Mouse (Mus musculus) large intestine, adult 2 months (tissue): ENCODE results near the gene Ctdnep1. TPM values are rescaled to one million over a fixed set of nuclear protein-coding genes. Genes with fewer than 3 reads are reported as not detected.

ENCODE experiments used
- DNase-seq: peaks from one replicate; pipeline ENCODE4 v3.0.0-alpha.2; 2012; ENCODE audit warnings: low read depth, low spot score
- WGBS: fragments of 180-500 bp; shearing (Covaris S2); methylation state at CpG from one replicate; pipeline ENCODE4 v1.1.7; 2018; 5-methylcytosine and 5-hydroxymethylcytosine counted together
- polyA plus RNA-seq: library from polyadenylated mRNA; depleted of rRNA; stranded (reverse); fragments of >200 nt; gene quantifications from 2 replicates; pipeline ENCODE4 v1.2.3, GENCODE M21; 2012; rRNA removed

The Ctdnep1 gene
- polyA plus RNA-seq, 1 experiment, result 154 TPM

DNA sequence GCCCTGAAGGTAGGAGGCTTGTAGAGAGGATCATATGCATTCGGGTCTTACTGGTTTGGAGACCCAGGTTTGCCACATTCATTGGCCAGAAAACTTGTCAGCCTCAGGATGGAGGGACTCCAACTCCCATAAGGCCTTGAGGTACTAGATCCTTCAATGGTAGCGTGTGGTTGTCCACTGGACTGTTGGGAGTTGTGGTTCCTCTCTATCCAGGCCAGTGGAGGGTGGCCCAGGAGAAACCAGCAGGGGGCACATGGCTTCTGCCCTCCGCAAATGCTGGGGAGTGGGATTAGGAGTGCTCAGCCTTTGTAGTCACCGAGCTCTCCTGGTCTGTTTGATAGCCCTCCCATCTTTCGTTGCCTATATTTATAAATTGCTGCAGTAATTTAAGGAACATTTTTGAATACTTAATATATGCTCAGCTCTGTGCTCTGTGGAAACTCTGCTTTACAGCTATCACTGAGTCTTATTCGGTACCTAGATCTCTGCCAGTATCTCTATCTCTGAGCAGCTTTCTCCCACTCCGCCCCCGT is 39.8 kb downstream of the Ctdnep1 start:
- WGBS, result 1% methylated on average over 8 of the region's 8 CpGs
- peak; percentile 60 for DNase-seq

GRCm38 (mm10) chr11:70021264-70022132 is 40.5 kb downstream of the Ctdnep1 start:
- DNase-seq, result peak; percentile 73
- 1% methylated on average over 40 of the region's 40 CpGs for WGBS

- DNase-seq, result no peak
- 12% methylated on average over 23 of the region's 29 CpGs for WGBS
These were observed 42.7 kb downstream of the Ctdnep1 start for GRCm38 (mm10) chr11:70023481-70024150.

DNA sequence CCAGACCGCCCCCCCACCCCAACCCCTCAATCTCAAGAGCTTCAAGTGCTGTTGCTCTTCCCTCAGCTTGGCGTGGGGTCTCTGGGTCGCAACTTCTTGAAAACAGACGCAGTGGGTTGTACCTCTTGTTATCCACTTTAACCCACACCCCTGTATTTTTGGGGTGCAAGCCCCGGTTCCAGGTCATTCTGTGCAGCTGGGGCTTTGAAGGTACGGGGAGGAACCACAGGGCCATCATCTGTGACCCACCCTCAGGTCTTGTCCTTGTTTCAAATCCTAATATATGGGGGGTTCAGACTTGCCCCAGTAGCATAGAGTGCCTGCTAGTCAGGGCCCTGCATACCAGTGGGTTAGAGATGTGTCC is 43.2 kb downstream of the Ctdnep1 start:
- DNase-seq, result no peak
- 23% methylated on average over 6 of the region's 6 CpGs for WGBS

GRCm38 (mm10) chr11:70026689-70027088 is 45.7 kb downstream of the Ctdnep1 start:
- 12% methylated on average over 19 of the region's 19 CpGs for whole genome bisulfite sequencing

DNA sequence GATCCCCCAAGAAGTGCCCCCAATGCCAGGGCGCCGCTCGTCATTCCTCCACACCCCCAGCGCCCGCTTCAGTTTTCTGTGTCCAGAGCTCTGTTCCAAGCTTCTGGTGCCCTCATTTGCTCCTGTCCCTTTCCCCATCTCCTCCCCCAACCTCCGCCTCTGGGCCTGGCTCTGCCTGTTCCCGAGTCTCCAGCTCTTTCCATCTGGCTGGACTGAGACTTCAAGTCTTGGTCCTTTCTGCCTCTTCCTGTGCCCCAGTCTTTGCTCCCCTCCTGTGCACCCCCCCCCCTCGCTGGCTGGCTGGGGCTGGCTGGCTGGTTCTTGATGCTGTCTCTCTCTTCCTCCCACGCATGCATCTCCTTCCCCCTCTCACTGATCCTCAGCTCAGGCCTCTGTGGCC is 46.4 kb downstream of the Ctdnep1 start:
- DNase-seq, result no peak
- WGBS, result 41% methylated on average over 9 of the region's 9 CpGs

More at GRCm38 (mm10) chr11:70026689-70027088, 45.7 kb downstream of the Ctdnep1 start:
- no peak for DNase-seq

DNA sequence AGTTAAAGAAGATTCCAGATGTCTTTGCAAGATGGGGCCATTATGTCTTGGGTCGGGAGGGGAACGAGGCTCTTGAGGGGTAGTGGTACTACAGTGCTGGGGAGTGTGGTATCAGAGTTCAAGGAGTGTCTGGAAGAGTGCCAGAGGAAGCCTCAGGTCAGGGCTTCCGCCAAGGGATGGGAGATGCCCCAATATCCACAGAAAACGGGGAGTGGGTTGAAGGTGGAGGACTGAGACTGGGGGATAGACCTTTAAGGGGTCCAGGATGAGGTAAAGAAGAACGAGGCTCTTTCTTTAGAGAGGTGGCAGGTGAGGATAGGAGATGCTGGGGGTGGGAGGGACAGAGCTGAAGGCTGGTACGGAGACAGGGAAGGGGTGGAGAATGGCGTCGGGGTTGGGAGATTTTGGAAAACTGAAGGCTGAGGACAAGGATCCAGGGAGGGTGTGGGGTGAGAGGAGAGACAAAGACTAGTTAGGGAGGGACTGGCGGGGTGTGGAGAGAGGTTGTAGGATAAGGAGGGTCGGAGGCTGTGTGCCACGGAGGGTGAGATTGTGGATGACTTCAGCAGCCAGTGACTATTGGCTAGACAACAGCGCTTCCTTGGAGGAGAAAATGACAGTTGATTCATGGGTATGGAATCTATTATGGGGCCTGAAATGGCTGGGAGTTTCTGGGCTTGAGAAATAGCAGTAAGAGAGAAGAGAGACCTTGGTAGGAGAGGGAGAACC is 47.6 kb downstream of the Ctdnep1 start:
- 20% methylated on average over 12 of the region's 12 CpGs for WGBS

DNA sequence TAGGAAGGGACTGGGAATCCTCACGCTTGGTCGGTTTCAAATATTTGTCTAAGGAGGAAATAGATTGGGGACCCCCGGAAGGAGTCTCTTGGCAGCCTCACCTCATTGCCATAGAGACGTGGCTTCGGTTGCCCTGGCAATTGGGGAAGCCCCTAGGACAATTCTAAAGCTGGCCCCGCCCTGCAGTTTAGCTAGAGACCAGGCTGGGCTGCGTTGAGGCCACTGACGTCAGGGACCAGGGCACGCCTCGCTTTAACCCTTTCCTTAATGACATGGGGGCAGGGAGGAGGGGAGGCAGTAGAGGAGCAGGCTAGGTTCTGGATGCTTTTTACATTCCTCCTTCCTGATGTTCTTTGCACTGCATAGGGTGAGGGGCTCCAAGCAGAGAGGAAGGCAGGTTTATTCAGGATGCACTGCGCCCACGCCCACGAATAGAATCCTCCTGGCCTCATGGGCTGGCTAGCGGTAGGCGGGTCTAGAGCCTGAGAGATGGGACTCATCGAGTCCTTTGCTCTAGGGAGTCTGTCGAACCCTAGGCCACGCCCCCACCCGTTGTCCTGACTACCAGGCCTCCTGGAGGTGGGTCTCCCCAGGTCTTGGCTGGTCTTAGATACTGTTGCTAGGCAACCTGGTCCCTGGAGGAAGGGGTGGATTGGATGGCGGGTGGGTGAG is 48.3 kb downstream of the Ctdnep1 start:
- DNase-seq, result no peak
- 2% methylated on average over 20 of the region's 20 CpGs for WGBS

More for the DNA sequence above, 47.6 kb downstream of the Ctdnep1 start:
- DNase-seq, result no peak

GRCm38 (mm10) chr11:70029829-70030550 is 49.0 kb downstream of the Ctdnep1 start:
- no peak for DNase-seq
- 49% methylated on average over 11 of the region's 11 CpGs for WGBS

DNA sequence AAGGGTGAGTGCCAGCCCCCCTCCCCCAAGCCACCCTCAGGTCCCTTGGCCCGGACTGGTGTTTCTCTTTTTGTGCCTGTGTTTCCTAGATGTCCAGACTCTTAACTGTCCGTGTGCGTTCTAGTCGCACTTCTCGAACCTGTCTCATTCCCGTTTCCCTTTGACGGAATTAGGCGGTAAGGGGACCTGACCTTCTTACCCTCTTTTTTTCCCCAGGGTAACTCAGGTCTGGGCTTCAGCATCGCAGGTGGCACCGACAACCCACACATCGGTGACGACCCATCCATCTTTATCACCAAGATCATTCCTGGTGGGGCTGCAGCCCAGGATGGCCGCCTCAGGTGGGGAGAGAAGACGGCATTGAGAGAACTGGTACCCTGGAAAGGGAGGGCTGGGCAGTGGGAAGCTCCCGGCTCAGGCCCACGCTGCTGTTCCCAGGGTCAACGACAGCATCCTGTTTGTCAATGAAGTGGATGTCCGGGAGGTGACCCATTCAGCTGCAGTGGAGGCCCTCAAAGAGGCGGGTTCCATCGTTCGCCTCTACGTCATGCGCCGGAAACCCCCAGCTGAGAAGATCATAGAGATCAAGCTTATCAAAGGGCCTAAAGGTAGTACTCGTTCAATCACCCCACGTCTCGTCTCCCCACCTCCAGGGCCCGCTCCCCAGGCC is 49.8 kb downstream of the Ctdnep1 start:
- DNase-seq, result no peak
- 90% methylated on average over 28 of the region's 28 CpGs for WGBS

- no peak for DNase-seq
These were observed 50.3 kb downstream of the Ctdnep1 start for GRCm38 (mm10) chr11:70031321-70031670.

DNA sequence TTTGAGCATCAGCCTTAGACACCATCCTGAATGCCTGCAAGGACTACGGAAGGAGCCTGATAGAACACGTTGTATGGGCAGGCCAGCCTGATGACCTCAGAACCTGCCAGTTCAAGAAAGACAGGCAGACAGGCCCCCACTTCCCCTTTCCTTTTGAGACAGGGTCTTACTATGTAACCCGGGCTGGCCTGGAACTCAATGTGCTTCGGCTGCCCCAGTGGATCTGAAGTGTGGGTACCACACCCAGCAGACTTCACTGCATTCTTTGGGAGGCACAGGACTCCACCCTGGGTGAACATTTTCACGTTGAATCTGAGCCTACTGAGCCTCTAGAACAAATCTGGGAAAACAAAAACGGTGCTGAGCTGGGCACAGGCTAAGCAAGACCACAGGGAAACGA is 57.2 kb downstream of the Ctdnep1 start:
- WGBS, result 56% methylated on average over 7 of the region's 7 CpGs
- no peak for DNase-seq

More at GRCm38 (mm10) chr11:70031321-70031670, 50.3 kb downstream of the Ctdnep1 start:
- WGBS, result 95% methylated on average over 11 of the region's 11 CpGs

- WGBS, result 92% methylated on average over 10 of the region's 10 CpGs
- no peak for DNase-seq
These were observed 58.7 kb downstream of the Ctdnep1 start for GRCm38 (mm10) chr11:70039631-70040030.

GRCm38 (mm10) chr11:70040184-70040583 is 59.2 kb downstream of the Ctdnep1 start:
- WGBS, result 88% methylated on average over 7 of the region's 7 CpGs
- DNase-seq, result no peak

Other genes starting within 250 kb of the Ctdnep1 start
- 17.5 and 33.3 TPM in 2 replicates for gene Polr2a, start 222.5 kb upstream of the Ctdnep1 start, polyA plus RNA-seq
- gene Slc35g3, start 219.2 kb upstream of the Ctdnep1 start, polyA plus RNA-seq, result 0.07 TPM in 1 of 2 replicates, not detected in the other
- 7.5 and 10.7 TPM in 2 replicates for gene Zbtb4, start 215.2 kb upstream of the Ctdnep1 start, polyA plus RNA-seq
- 7.3 and 10.3 TPM in 2 replicates for gene Chrnb1, start 185.2 kb upstream of the Ctdnep1 start, polyA plus RNA-seq
- 2.8 and 4.4 TPM in 2 replicates for gene Fgf11, start 179.3 kb upstream of the Ctdnep1 start, polyA plus RNA-seq
- 38.7 and 39.1 TPM in 2 replicates for gene Tmem102, start 175.5 kb upstream of the Ctdnep1 start, polyA plus RNA-seq
- gene Gm39566, start 165.9 kb upstream of the Ctdnep1 start, polyA plus RNA-seq, result not detected in 2 replicates
- not detected in 2 replicates for gene Spem2, start 162.7 kb upstream of the Ctdnep1 start, polyA plus RNA-seq
- gene Spem1, start 159.0 kb upstream of the Ctdnep1 start, polyA plus RNA-seq, result 0.12 TPM in 1 of 2 replicates, not detected in the other
- gene Nlgn2, start 143.4 kb upstream of the Ctdnep1 start, polyA plus RNA-seq, result 5.1 and 7.0 TPM in 2 replicates
- 194 and 208 TPM in 2 replicates for gene Tmem256, start 142.6 kb upstream of the Ctdnep1 start, polyA plus RNA-seq
- 31.6 and 36.1 TPM in 2 replicates for gene Plscr3, start 134.8 kb upstream of the Ctdnep1 start, polyA plus RNA-seq
- gene Tnk1, start 122.4 kb upstream of the Ctdnep1 start, polyA plus RNA-seq, result 28.8 and 34.4 TPM in 2 replicates
- gene Tmem95, start 103.1 kb upstream of the Ctdnep1 start, polyA plus RNA-seq, result not detected in 2 replicates
- 1.8 and 3.0 TPM in 2 replicates for gene Kctd11, start 99.8 kb upstream of the Ctdnep1 start, polyA plus RNA-seq
- gene Acap1, start 85.6 kb upstream of the Ctdnep1 start, polyA plus RNA-seq, result 16.1 and 16.4 TPM in 2 replicates
- 3.0 and 3.8 TPM in 2 replicates for gene 2810408A11Rik, start 80.2 kb upstream of the Ctdnep1 start, polyA plus RNA-seq
- gene Neurl4, start 80.1 kb upstream of the Ctdnep1 start, polyA plus RNA-seq, result 24.4 and 36.7 TPM in 2 replicates
- 69.2 and 79.9 TPM in 2 replicates for gene Gps2, start 67.3 kb upstream of the Ctdnep1 start, polyA plus RNA-seq
- gene Eif5a, start 59.2 kb upstream of the Ctdnep1 start, polyA plus RNA-seq, result 619 and 694 TPM in 2 replicates
- 14.7 and 16.5 TPM in 2 replicates for gene Ybx2, start 45.4 kb upstream of the Ctdnep1 start, polyA plus RNA-seq
- 27.4 and 27.5 TPM in 2 replicates for gene Slc2a4, start 33.0 kb upstream of the Ctdnep1 start, polyA plus RNA-seq
- gene Cldn7, start 16.4 kb upstream of the Ctdnep1 start, polyA plus RNA-seq, result 1,377 and 1,643 TPM in 2 replicates
- 70.5 and 78.1 TPM in 2 replicates for gene Elp5, start 1.4 kb downstream of the Ctdnep1 start, polyA plus RNA-seq
- gene Gabarap, start 10.0 kb downstream of the Ctdnep1 start, polyA plus RNA-seq, result 527 and 719 TPM in 2 replicates
- 16.3 and 17.3 TPM in 2 replicates for gene Phf23, start 14.6 kb downstream of the Ctdnep1 start, polyA plus RNA-seq
- gene Dvl2, start 19.4 kb downstream of the Ctdnep1 start, polyA plus RNA-seq, result 5.5 and 5.8 TPM in 2 replicates
- gene Acadvl, start 34.3 kb downstream of the Ctdnep1 start, polyA plus RNA-seq, result 92.8 and 125 TPM in 2 replicates
- gene Dlg4, start 35.8 kb downstream of the Ctdnep1 start, polyA plus RNA-seq, result 5.1 and 5.9 TPM in 2 replicates
- not detected in 2 replicates for gene Asgr1, start 72.9 kb downstream of the Ctdnep1 start, polyA plus RNA-seq
- 0.25 and 0.32 TPM in 2 replicates for gene Asgr2, start 111.5 kb downstream of the Ctdnep1 start, polyA plus RNA-seq
- gene Mgl2, start 149.2 kb downstream of the Ctdnep1 start, polyA plus RNA-seq, result 3.5 and 5.2 TPM in 2 replicates
- gene Clec10a, start 175.0 kb downstream of the Ctdnep1 start, polyA plus RNA-seq, result 1.4 and 2.9 TPM in 2 replicates
- gene Slc16a11, start 231.6 kb downstream of the Ctdnep1 start, polyA plus RNA-seq, result 4.5 and 5.3 TPM in 2 replicates
- gene Slc16a13, start 239.9 kb downstream of the Ctdnep1 start, polyA plus RNA-seq, result 3.8 and 5.3 TPM in 2 replicates
- gene Bcl6b, start 248.6 kb downstream of the Ctdnep1 start, polyA plus RNA-seq, result 1.2 and 1.5 TPM in 2 replicates